Mouse (Mus musculus) kidney, adult 2 months (tissue): ENCODE data around the gene Mat2a. TPM values are rescaled to one million over a fixed set of nuclear protein-coding genes. Genes with fewer than 3 reads are reported as not detected.
"Not testable (repeated sequence)": the region's sequence is repeated elsewhere in the genome, so short reads cannot be mapped to it uniquely, and the experiment has no call there.

Experiments
- DNase-seq: peaks from one replicate; pipeline ENCODE4 v3.0.0; 2021
- H3K27ac ChIP-seq: fragments of 200-500 bp; 2 replicates; pipeline ENCODE4 v1.5.1; 2012; ENCODE audit warnings: low read depth, low read length, control low read depth, inconsistent platforms; ENCODE audit not compliant: insufficient read depth
- H3K27me3 ChIP-seq: fragments of 200-500 bp; replicated peaks from 2 replicates; pipeline ENCODE4 v1.6.1; 2012; ENCODE audit warnings: mild to moderate bottlenecking, moderate library complexity, low read length, inconsistent platforms; ENCODE audit not compliant: control insufficient read depth, insufficient read depth
- H3K36me3 ChIP-seq: fragments of 200-500 bp; 2 replicates; pipeline ENCODE4 v1.6.1; 2012; ENCODE audit warnings: mild to moderate bottlenecking, moderate library complexity, low read length, inconsistent platforms; ENCODE audit not compliant: control insufficient read depth, insufficient read depth
- H3K4me1 ChIP-seq: fragments of 200-500 bp; 2 replicates; pipeline ENCODE4 v1.6.1; 2011; ENCODE audit warnings: low read length; ENCODE audit not compliant: control insufficient read depth, insufficient read depth
- H3K4me3 ChIP-seq: fragments of 200-500 bp; 2 replicates; pipeline ENCODE4 v1.5.1; 2011; ENCODE audit warnings: mild to moderate bottlenecking, low read depth, low read length, control low read depth; ENCODE audit not compliant: insufficient read depth
- CTCF ChIP-seq: fragments of 200-500 bp; conservative IDR thresholded peaks from 2 replicates; pipeline ENCODE4 v1.5.1; 2011; ENCODE audit warnings: low read depth, mild to moderate bottlenecking, control low read depth, low read length, moderate library complexity, mixed read lengths; ENCODE audit not compliant: insufficient read depth, insufficient read length
- POLR2A ChIP-seq: fragments of 200-500 bp; IDR thresholded peaks from one replicate; pipeline ENCODE4 v1.6.1; 2011; ENCODE audit warnings: low read depth, low read length, control low read depth
- WGBS: fragments of 180-500 bp; shearing (Covaris S2); methylation state at CpG from one replicate; pipeline ENCODE4 v1.1.7; 2018; 5-methylcytosine and 5-hydroxymethylcytosine counted together
- polyA plus RNA-seq: library from polyadenylated mRNA; depleted of rRNA; stranded (reverse); fragments of >200 nt; gene quantifications from 2 replicates; pipeline ENCODE4 v1.2.3, GENCODE M21; 2012

Mat2a gene
- polyA plus RNA-seq, 1 experiment, result 168 TPM

DNA sequence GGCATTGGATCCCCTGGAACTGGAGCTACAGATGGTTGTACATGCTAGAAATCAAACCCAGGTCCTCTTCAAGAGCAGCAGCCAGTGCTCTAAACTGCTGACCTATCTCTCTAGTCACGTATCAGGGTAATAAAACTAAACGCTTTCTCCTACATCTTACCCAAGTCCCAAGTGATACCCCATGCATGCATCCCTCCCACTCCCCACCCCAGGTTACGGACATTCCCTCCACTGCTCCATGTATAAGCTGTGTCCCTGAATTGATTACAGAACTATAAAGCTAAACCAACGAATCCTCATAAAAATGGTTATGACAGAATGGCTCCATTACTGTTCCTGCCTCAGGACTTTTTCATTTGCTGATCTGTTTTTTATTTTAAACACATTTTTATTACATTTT, 26.8 kb upstream of the Mat2a start:
- no peak for TF ChIP-seq CTCF
- Histone ChIP-seq H3K27ac (peak overlapping the region; percentile 92), H3K4me3 (no peak overlapping the region), H3K27me3 (no peaks in the 10 kb centered on the region), H3K4me1 (peaks cover 29% of the 10 kb centered on the region), H3K36me3 (no peaks in the 10 kb centered on the region)
- no peak for DNase-seq
- WGBS, result 70% methylated on average over 4 of the region's 4 CpGs

- peak; percentile 93 for DNase-seq
- Histone ChIP-seq H3K4me1 (peaks cover 33% of the 10 kb centered on the region), H3K27ac (peak overlapping the region; percentile 92), H3K4me3 (no peak overlapping the region), H3K27me3 (no peaks in the 10 kb centered on the region), H3K36me3 (no peaks in the 10 kb centered on the region)
- TF ChIP-seq CTCF, result no peak
- no peak for TF ChIP-seq POLR2A
- 32% methylated on average over 8 of the region's 8 CpGs for WGBS
Measured at GRCm38 (mm10) chr6:72465361-72466157, 26.2 kb upstream of the Mat2a start.

DNA sequence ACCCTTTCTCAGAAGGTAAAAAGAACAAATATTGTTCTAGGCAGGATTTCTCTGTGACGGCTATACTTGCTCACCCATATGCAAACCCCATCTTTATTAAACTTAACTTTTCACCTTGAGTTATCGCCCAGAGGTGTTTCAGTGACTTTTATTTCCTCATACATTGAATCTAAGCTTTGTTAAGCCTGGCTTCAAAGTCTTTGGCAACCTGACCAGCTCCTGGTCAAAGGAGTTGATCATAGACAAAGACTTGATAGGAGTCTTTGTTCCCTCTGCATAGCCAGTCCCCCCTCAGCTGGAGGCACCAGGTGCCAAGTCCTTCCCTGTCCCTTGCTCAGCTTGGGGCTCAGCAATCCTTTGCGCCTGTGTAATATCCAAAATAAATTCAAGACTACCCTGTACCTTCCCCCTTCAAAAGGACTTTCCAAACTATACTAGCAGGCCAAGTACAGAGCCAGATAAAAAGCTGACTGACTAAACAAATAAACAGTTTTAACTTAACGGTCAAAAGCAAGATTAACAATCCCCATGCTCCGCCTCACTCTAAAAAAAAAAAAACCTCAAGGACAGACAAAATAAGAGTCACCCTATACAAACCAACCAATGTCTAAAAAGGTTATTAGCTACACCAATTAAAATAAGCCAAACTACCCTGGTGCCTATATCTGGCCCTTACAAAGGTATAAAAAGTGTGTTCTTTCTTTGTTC, 23.3 kb upstream of the Mat2a start:
- H3K4me1 ChIP-seq, result peaks cover 27% of the 10 kb centered on the region
- 82% methylated on average over 5 of the region's 5 CpGs for WGBS
- not testable (repeated sequence) for H3K4me3 ChIP-seq, DNase-seq, H3K27ac ChIP-seq, H3K36me3 ChIP-seq, H3K27me3 ChIP-seq

- peak; percentile 61 for DNase-seq
- H3K4me3 ChIP-seq, result no peak overlapping the region
- TF ChIP-seq POLR2A, result no peak
- TF ChIP-seq CTCF, result no peak
- 26% methylated on average over 9 of the region's 9 CpGs for WGBS
- H3K27me3 ChIP-seq, result no peaks in the 10 kb centered on the region
- no peaks in the 10 kb centered on the region for H3K36me3 ChIP-seq
- H3K4me1 ChIP-seq, result peaks cover 9% of the 10 kb centered on the region
- peak overlapping the region; percentile 89 for H3K27ac ChIP-seq
Measured at GRCm38 (mm10) chr6:72460036-72460801, 20.9 kb upstream of the Mat2a start.

- DNase-seq, result no peak
- Histone ChIP-seq H3K27ac (no peak overlapping the region), H3K27me3 (no peaks in the 10 kb centered on the region), H3K36me3 (no peaks in the 10 kb centered on the region), H3K4me1 (peaks cover 9% of the 10 kb centered on the region), H3K4me3 (no peak overlapping the region)
- TF ChIP-seq CTCF, result no peak
- TF ChIP-seq POLR2A, result no peak
- WGBS, result 54% methylated on average over 5 of the region's 5 CpGs
Measured at GRCm38 (mm10) chr6:72458921-72459320, 19.6 kb upstream of the Mat2a start.

- TF ChIP-seq POLR2A (no peak), CTCF (no peak)
- Histone ChIP-seq H3K4me1 (peaks cover 9% of the 10 kb centered on the region), H3K36me3 (no peaks in the 10 kb centered on the region), H3K27ac (no peak overlapping the region), H3K27me3 (no peaks in the 10 kb centered on the region), H3K4me3 (no peak overlapping the region)
- WGBS, result 75% methylated on average over 7 of the region's 7 CpGs
- no peak for DNase-seq
Measured at GRCm38 (mm10) chr6:72458418-72458817, 19.1 kb upstream of the Mat2a start.

DNA sequence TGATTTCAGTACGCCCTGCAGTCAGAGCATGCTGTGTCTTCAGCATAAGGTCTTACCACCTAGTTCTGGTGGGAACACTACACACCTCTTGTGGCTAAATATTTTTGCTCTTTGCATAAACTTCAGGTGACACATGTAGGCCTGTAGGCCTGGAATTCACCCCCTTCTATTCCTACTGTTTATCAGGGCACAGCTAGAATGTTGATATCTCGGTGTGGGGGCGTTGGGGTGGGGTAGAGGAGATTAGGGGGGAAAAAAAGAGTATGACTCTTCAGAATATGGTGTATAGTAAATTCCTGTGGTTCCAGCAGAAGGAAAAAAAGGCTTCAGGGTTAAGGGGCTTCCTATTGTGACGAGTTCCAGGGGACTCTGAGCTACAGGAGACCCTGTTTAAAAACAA, 17.2 kb upstream of the Mat2a start:
- WGBS, result 88% methylated on average over 4 of the region's 4 CpGs
- DNase-seq, result no peak
- Histone ChIP-seq H3K27me3 (no peaks in the 10 kb centered on the region), H3K36me3 (no peaks in the 10 kb centered on the region), H3K4me1 (peaks cover 12% of the 10 kb centered on the region), H3K4me3 (no peak overlapping the region), H3K27ac (no peak overlapping the region)
- TF ChIP-seq POLR2A (no peak), CTCF (no peak)
